Mouse (Mus musculus): ENCODE results near the gene Kif6.

DNA sequence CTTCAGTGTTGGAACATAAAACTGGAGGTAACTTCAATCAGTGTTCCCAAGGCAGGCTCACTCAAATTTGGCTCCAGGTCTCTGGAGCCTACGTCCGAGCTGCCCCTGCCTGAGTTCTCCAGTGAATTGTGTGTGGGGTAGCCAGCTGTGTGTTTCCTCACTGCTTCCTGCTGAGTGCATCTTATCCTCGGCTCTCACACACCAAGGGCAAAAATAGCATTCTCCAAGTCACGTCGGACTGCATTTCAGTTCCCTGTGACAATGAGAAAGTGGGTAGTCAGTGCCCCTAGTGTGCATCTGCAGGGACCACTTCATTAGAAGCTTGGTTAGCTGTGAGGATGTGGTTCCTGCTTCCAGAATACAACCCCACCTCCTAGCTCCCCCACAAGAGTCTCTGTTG lies 222.5 kb downstream of the Kif6 start:
- TF ChIP-seq CTCF (conservative IDR thresholded peaks at IDR 0.05; ENCODE audit: low read length) = no peak
- no peak for TF ChIP-seq NANOG (IDR thresholded peaks at IDR 0.05; ENCODE audit: borderline replicate concordance, low read length)

Data from E14TG2a.4 (cell line).